Mouse (Mus musculus) midbrain, embryonic 14.5 days (tissue): ENCODE measurements around the gene Olfr1373. TPM values are rescaled to one million over a fixed set of nuclear protein-coding genes. Genes with fewer than 3 reads are reported as not detected.
"Not testable (repeated sequence)": the region's sequence is repeated elsewhere in the genome, so short reads cannot be mapped to it uniquely, and the experiment has no call there.

Experiments used
- ATAC-seq: fragments of 200-750 bp; cut with Nextera tagmentation; 2 replicates; pipeline ENCODE4 v1.8.0; 2017; ENCODE audit warnings: moderate number of reproducible peaks, moderate library complexity; ENCODE audit not compliant: low FRiP score, low TSS enrichment
- DNase-seq: peaks from one replicate; pipeline ENCODE4 v3.0.0-alpha.2; 2015
- H3K27ac ChIP-seq: fragments of 300-500 bp; sonication (generic); replicated peaks from 2 replicates; pipeline ENCODE4 v1.5.1; 2014; ENCODE audit warnings: mild to moderate bottlenecking, low read depth, low read length, moderate library complexity
- H3K27me3 ChIP-seq: fragments of 300-500 bp; sonication (generic); 2 replicates; pipeline ENCODE4 v1.6.1; 2014; ENCODE audit warnings: low read length, control low read depth, mixed read lengths; ENCODE audit not compliant: control insufficient read depth, insufficient read depth
- H3K36me3 ChIP-seq: fragments of 300-500 bp; sonication (generic); 2 replicates; pipeline ENCODE4 v1.6.1; 2014; ENCODE audit warnings: low read length, control low read depth; ENCODE audit not compliant: control insufficient read depth, insufficient read depth
- H3K4me1 ChIP-seq: fragments of 300-500 bp; sonication (generic); 2 replicates; pipeline ENCODE4 v1.6.1; 2014; ENCODE audit warnings: mild to moderate bottlenecking, antibody characterized with exemption, low read length, control low read depth; ENCODE audit not compliant: control insufficient read depth, insufficient read depth
- H3K4me2 ChIP-seq: fragments of 300-500 bp; sonication (generic); 2 replicates; pipeline ENCODE4 v1.6.1; 2014; ENCODE audit warnings: mild to moderate bottlenecking, low read length, moderate library complexity
- H3K4me3 ChIP-seq: fragments of 300-500 bp; sonication (generic); replicated peaks from 2 replicates; pipeline ENCODE4 v1.5.1; 2014; ENCODE audit warnings: low read depth, low read length
- H3K9ac ChIP-seq: fragments of 300-500 bp; sonication (generic); replicated peaks from 2 replicates; pipeline ENCODE4 v1.6.1; 2014; ENCODE audit warnings: mild to moderate bottlenecking, low read length, moderate library complexity
- H3K9me3 ChIP-seq: fragments of 300-500 bp; sonication (generic); 2 replicates; pipeline ENCODE4 v1.6.1; 2016; ENCODE audit warnings: low read length, control low read depth, mixed read lengths; ENCODE audit not compliant: control insufficient read depth
- WGBS: fragments of 180-500 bp; shearing (Covaris S2); extraction: QIAGEN DNeasy Blood & Tissue Kit; methylation state at CpG from one replicate; pipeline ENCODE4 v1.1.7; 2014; 5-methylcytosine and 5-hydroxymethylcytosine counted together
- polyA plus RNA-seq: library from polyadenylated mRNA; unstranded; fragments of >200 nt; fragmentation: Nextera tagmentation; extraction: Ambion mirVana; gene quantifications from 2 replicates; pipeline ENCODE4 v1.2.1, GENCODE M21; 2014

Gene Olfr1373
- polyA plus RNA-seq: not detected in 2 replicates

DNA sequence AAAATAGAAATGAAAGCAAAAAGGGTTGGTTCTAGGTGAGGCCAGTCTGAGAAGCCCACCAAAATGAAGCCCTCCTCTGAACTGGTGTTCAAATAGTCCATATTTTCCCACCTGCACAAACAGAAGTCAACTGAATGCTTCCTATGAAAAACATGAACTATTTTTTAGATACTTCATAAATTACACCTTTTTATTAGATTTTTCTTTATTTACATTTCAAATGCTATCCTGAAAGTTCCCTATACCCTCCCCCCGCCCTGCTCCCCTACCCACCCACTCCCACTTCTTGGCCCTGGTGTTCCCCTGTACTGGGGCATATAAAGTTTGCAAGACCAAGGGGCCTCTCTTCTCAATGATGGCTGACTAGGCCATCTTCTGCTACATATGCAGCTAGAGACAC is at the start of gene Olfr1373:
Gene Olfr1373, minus strand, starts transcription at position 101 of the 400 bp plus-strand sequence.
- DNase-seq, H3K4me1 ChIP-seq, H3K27ac ChIP-seq, H3K36me3 ChIP-seq, H3K27me3 ChIP-seq, H3K4me2 ChIP-seq, H3K4me3 ChIP-seq, H3K9me3 ChIP-seq, ATAC-seq, H3K9ac ChIP-seq: not testable (repeated sequence)
- 91% methylated on average over 1 of the region's 1 CpGs for WGBS

- not testable (repeated sequence) for H3K4me2 ChIP-seq, H3K27ac ChIP-seq, H3K4me1 ChIP-seq, ATAC-seq, H3K4me3 ChIP-seq, DNase-seq, H3K36me3 ChIP-seq, H3K9me3 ChIP-seq, H3K27me3 ChIP-seq, H3K9ac ChIP-seq
- 87% methylated on average over 4 of the region's 4 CpGs for WGBS
These were observed 35.3 kb upstream of the Olfr1373 start for GRCm38 (mm10) chr11:52180651-52181050.

DNA sequence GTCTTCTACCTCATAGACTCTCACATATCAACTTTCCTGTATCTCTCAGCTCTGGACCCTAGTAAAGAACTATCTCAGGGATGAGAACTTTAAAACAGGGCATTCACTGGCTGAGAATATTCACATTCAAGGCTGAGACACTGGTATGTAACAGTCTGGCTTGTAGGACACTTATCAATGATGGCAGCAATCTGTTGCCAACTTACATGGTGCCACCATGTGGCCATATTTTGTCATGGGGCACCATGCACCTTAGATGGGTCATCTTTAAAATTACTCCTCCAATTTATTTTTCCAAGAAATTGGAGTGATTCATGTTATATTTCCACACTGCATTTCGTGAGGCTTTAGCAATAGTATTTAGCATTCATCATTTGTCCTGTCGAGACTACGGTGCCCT is 34.6 kb upstream of the Olfr1373 start:
- not testable (repeated sequence) for H3K36me3 ChIP-seq, H3K4me3 ChIP-seq, H3K9ac ChIP-seq, H3K27me3 ChIP-seq, H3K9me3 ChIP-seq, ATAC-seq, H3K4me1 ChIP-seq, H3K4me2 ChIP-seq, DNase-seq, H3K27ac ChIP-seq
- WGBS: no CpG with 5 or more reads among the region's 3 CpGs

- no peaks in the 10 kb centered on the region for H3K9me3 ChIP-seq
- H3K4me3 ChIP-seq: peak overlapping the region; percentile 33
- no peaks in the 10 kb centered on the region for H3K36me3 ChIP-seq
- no peak overlapping the region for H3K9ac ChIP-seq
- peaks cover 9% of the 10 kb centered on the region for H3K27me3 ChIP-seq
- no peak overlapping the region for H3K27ac ChIP-seq
- peak overlapping the region; percentile 57 for H3K4me2 ChIP-seq
- DNase-seq: peak; percentile 42
- no peak for ATAC-seq
- 16% methylated on average over 12 of the region's 12 CpGs for WGBS
- H3K4me1 ChIP-seq: no peaks in the 10 kb centered on the region
These were observed 23.1 kb upstream of the Olfr1373 start for GRCm38 (mm10) chr11:52168461-52168860.

DNA sequence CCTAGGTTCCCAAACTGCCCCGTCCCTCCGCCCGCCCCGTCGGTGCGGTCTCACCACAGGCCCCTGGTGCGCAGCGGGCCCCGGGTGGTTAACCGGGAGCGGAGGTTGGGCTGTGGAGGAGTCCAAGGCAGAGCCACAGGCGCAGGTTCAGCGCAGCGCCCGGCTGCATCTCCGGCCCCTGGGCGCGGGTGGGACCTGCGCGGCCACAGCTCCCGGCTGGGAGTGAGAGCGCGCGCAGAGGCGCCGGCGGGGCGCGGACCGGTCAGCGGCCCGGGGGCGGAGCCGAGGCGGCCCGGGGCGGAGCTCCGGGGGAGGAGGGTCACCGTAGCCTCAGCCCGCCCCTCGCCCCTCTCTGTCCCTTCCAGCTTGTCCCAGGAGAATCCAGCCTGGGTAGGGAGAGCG is 22.6 kb upstream of the Olfr1373 start:
- 1% methylated on average over 34 of the region's 42 CpGs for WGBS
- H3K27me3 ChIP-seq, H3K36me3 ChIP-seq, H3K9me3 ChIP-seq, ATAC-seq, H3K4me1 ChIP-seq, H3K9ac ChIP-seq, H3K27ac ChIP-seq: not testable (repeated sequence)
- Histone ChIP-seq H3K4me2 (peak overlapping the region; percentile 57), H3K4me3 (peak overlapping the region; percentile 33)
- peak; percentile 25 for DNase-seq

DNA sequence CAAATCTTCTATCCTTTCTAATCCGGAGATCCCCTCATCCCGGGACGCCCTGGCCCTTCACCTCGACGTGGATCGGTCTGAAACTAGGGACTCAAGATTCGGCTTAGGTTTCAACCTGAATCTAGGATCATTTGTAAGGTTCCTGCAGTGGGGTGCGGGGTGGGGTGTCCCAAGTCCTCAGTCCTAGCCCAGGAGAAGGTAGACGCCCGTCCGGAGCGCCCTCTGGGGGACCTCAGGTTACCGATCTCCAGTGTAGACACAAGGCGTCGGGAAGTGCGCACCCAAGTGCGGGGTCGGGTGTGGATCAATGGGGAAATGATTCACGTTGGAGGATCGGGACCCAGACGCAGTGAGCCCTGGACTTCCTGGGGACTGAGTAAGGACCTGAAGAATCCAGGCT is 21.8 kb upstream of the Olfr1373 start:
- Histone ChIP-seq H3K4me2 (no peak overlapping the region), H3K9ac (no peak overlapping the region), H3K27ac (no peak overlapping the region), H3K4me3 (no peak overlapping the region), H3K36me3 (no peaks in the 10 kb centered on the region), H3K9me3 (no peaks in the 10 kb centered on the region), H3K27me3 (peaks cover 9% of the 10 kb centered on the region), H3K4me1 (no peaks in the 10 kb centered on the region)
- peak; percentile 4 for DNase-seq
- 1% methylated on average over 21 of the region's 21 CpGs for WGBS
- no peak for ATAC-seq

DNA sequence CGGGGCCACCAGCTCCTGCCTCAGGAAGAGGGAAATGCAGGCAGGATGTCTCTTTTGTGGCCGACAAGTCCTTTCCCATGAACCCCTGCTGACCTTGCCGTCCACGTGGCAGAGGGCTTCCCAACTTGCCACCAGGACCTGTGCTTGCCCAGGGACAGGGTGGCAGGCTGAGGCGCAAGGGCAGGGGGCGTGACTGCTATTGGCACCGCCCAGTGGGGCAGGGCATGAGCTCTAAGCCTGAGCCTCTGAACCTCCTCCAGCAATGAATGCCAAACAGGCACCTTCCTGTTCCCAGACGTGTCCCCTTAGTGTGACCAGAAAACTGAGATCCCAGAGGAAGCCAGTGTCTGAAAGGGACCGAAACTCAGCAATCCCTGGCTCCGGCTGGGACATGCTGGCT is 18.6 kb upstream of the Olfr1373 start:
- Histone ChIP-seq H3K4me1 (no peaks in the 10 kb centered on the region), H3K4me3 (no peak overlapping the region), H3K9me3 (no peaks in the 10 kb centered on the region), H3K9ac (no peak overlapping the region), H3K27me3 (peaks cover 9% of the 10 kb centered on the region), H3K4me2 (no peak overlapping the region), H3K27ac (no peak overlapping the region), H3K36me3 (no peaks in the 10 kb centered on the region)
- WGBS: 40% methylated on average over 10 of the region's 10 CpGs
- ATAC-seq (no peak), DNase-seq (no peak)

DNA sequence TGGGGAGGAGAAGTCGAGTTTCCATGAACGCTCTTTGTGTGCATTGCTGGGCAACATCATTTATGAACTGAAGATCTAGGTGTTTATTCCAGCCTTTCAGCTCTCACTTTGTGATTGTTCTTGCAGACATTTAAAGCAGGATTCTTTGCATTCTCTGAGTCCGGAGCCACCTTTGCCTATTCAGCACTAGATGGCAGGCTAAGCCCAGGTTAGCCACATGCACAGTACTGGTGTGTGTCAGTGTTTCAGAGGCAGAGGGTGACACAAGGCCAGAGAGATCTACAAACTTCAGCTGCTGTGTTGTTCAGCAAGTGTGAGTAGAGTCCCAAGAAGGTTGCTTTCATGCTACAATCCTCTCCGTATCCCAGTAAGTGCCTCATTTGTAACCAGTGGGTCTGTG is 1.7 kb downstream of the Olfr1373 start:
- not testable (repeated sequence) for H3K27ac ChIP-seq, H3K4me2 ChIP-seq, H3K36me3 ChIP-seq, H3K27me3 ChIP-seq, H3K9ac ChIP-seq, H3K9me3 ChIP-seq, H3K4me3 ChIP-seq, ATAC-seq, H3K4me1 ChIP-seq
- DNase-seq: peak; percentile 74
- WGBS: 43% methylated on average over 4 of the region's 4 CpGs

- H3K4me3 ChIP-seq: no peak overlapping the region
- no peaks in the 10 kb centered on the region for H3K4me1 ChIP-seq
- peaks cover 1% of the 10 kb centered on the region for H3K9me3 ChIP-seq
- H3K36me3 ChIP-seq: 0 out of 2 replicates have a peak, but pooled peaks cover 8% of the 10 kb centered on the region
- DNase-seq (no peak), ATAC-seq (no peak)
- H3K9ac ChIP-seq: no peak overlapping the region
- WGBS: 84% methylated on average over 7 of the region's 7 CpGs
- no peaks in the 10 kb centered on the region for H3K27me3 ChIP-seq
- no peak overlapping the region for H3K27ac ChIP-seq
- no peak overlapping the region for H3K4me2 ChIP-seq
These were observed 14.8 kb downstream of the Olfr1373 start for GRCm38 (mm10) chr11:52130451-52131068.
